Mouse (Mus musculus): Measurements from ENCODE around the gene Myo1b.

Gene Myo1b

DNA sequence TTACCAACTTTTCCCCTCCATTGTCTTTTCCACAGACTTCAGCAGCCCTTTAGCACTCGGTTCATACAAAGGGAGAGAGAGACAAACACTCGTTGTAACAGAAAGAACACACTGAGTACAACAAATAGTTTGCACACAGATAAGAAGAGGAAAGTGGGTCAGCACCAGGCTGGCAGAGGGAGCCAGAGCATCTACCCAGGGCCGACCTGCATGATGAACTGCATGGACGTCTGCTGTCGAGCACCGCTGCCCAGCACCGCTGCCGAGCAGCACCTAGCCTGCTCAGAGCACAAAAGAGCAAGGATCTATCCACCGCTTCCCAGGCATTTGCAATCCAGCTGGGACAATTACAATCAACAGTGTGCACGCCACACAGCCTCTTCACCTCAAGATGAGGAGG lies 19.9 kb downstream of the Myo1b start:
- in situ Hi-C loops (cut with MboI, MseI) = no loop called here

DNA sequence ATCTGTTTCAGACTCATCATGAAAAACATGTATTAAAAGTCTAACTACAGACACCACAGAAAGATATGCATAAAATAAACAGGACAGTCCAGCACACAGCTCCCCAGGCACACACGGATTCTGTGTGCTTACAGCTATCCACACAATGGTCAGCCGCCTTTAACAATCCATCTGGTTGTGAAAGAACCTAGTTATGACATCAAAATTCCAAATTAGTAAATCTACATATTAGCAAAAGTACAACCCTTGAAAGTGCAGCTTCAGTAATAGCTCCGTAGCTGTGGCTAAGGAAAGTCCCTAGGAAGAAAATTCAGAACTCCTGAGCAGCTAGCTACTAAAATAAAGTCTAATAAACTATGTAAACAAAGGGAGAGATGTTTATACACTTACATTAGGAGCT lies 21.1 kb downstream of the Myo1b start:
- in situ Hi-C loops (cut with MboI, MseI) = no loop called here

DNA sequence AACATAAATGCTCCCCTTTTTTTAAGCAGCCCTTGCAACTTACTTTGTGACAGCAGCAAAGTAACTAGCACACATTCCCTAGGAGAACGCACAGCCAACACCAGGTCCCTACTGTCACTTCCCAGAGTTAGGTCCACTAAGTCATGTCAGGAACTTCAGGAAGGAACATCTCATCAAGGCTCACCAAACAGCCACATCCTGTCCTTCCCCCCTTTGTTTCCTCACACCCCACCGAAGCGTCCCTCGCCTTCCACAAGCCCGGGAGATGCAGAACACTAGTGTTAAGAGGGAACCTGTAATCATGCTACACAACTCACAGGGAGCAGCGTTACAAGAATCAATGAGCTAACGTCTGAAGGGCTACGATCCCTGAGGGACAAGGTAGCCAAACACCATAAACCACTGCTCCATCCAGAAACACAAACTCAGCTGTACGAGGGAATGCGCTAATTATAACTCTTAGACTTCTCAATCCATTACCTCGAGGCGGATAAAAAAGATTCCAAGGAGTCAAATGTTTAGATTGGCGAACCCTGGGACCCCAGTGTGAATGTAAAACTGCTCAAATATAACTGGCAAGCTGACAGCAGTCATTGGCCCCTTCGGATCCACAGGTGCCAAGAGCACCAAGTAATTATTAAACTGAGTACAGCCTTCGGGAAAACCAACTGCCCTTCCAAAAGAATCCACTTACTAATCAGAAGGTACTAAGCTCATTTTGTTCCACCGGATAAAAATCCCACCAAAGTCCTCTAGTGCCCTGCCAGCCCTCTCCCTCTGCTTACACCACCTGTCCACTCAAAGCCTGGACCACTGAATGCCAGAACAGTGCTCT lies 22.1 kb downstream of the Myo1b start:
- in situ Hi-C loops (cut with MboI, MseI) = no loop called here

DNA sequence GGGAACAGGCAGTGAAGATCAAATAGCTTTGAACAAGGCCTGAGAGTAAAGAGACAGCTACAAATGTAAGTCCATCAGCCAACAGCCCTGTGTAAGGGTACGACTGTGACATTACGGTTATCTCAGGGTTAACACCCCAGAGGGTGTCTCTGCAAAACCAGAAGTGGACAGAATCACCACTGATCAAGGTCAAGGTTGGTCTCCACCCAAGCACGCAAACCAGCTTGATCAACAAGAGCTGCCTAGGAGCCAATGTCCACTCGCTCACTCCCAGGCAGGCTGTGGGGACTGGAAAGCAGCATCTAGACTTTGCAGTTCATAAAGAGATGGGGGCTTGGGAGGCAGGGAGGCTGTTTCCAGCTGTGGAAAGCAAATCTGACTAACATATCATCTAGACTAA lies 23.9 kb downstream of the Myo1b start:
- in situ Hi-C loops (cut with MboI, MseI) = no loop called here

DNA sequence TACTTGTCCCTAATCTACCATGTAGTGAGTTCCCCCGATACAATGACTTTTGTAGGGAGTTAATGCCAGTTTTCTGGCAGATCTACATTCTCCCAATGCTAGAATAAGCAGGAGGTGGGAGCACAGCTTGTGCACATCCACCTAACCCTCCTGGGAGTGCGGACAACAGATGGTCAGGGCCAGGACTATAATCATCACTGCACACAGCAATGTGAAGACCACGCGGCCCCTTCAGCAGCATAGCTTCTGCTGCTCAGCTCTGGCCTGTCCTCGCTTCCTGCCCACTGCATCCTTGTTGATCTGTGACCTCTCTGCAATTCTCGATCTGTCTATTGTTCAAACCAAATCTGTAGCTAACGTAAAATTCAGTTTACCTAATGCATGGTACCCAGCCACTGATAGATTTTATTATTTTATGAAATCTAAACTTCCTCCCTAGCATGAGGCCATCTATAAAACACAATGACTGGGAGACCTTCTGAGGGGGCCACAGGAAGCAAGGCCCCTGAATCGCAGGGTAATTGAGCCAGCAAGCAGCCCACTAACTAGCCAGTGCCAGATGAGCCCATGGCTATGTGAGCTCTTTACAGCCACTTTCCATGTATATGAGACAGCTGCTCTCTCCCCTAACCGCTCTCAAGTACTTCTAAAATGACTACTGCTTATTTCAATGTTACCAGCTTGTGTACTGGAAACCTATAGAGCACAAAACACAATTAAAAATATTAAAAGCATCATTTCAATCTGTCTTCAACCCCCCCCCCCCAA lies 27.6 kb downstream of the Myo1b start:
- in situ Hi-C loops (cut with MboI, MseI) = no loop called here

DNA sequence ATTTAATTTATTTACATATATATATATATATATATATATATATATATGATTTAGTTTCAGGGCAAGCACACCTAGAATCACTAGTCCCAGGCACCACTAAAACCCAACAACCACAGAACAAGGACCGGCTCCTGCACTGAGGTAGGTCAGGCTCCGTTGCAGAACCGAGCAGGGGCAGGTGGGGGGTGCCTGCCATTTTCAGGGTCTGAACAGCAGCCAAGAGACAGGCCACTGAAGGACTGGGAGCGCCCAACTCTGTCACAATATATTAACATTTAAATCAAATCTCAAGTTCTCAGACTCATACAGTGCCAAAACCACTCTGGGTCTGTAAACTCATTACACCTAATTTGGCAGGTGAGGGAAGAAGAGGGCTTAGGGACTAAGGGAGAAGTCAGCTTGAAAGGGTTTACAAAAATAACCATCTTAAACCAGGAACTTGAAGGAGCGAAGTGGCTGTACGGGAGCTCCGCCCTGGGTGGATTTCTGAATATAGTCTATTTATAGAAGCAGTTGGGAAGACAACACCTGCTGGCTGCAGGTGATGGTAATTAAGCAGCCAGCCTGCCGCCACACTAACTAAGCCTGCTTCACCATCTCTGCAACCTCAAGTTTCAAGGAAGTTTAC lies 30.4 kb downstream of the Myo1b start:
- in situ Hi-C loops (cut with MboI, MseI) = no loop called here

DNA sequence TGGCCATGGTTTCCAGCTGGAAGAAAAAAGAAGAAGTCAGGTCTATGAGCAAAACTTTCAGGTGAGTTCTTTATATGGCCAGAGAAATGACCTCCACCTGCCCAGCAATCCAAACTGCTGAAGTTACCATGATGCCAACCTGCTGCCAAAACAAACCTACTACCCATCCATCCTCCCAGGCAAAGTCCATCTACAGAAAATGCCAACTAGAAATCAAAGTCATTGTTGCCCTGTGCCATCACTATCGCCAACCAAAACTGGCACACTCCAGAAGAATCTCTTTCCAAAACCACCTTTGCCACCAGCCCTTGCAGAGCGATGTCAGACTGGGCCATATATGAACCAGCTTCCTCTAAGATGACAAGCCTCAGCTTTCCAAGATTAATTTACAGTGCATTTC lies 32.7 kb downstream of the Myo1b start:
- in situ Hi-C loops (cut with MboI, MseI) = no loop called here

DNA sequence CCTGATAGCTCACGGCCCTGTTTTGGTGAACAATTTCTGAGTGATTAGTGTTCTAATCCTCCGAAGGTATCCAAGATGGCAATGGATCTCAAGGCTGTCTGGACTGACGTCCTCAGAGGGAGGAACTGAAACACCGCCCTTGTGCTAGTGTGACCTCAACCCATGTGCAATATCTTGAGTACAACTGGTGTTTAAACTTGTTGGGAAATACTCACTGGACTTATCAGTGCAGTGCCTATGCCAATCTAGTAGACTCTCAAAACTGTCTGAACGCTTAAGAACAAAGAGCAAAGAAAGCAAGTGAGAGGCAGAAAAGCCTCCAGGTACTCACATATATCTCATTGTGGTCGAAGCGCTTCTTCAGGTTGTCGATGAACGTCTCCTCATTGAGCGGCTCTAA lies 33.1 kb downstream of the Myo1b start:
- in situ Hi-C loops (cut with MboI, MseI) = no loop called here

DNA sequence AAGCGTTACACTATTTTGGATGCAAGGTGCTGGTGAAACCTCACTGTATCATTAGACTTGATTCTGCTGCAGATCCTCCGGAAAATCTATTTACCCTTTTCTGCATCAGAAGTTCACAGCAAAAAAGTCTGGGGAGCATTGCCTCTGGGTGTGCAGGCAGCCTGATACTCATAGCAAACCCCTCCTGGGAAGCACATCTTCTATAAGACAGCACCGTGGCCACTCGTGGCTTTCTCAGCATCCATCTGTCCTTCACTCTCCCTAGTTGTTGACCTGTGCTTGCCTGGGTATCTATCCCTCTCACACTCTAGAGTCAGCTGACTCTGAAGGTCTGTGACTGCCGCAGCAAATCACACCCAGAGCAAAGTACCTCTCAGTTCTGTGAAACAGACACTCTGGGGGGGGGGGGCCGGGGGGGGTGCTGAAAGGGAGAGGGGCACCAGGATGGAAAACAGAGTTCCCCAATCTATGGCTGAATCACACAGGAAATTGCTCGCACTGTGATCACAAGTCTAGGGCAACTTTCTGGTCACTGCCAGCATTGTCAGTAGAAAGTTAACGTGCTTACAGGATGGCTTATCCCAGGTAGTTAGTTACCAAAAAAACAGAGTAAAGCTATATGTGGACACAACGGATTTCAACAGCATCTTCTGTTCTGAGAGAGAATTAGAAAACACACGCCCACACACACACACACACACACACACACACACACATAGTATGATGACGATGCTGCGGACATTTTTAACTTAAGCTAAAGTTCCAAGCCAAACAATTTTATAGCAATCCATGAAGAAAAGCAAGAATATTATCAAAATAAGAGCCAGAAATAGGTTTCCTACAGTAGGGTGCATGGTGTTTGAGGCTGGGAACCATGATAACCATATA lies 35.7 kb downstream of the Myo1b start:
- in situ Hi-C loops (cut with MboI, MseI) = loop anchor here in 1 of 2 experiments (10.0 kb wide), 1 partner anchor 885 kb away; no protein-coding TSS in a partner anchor

DNA sequence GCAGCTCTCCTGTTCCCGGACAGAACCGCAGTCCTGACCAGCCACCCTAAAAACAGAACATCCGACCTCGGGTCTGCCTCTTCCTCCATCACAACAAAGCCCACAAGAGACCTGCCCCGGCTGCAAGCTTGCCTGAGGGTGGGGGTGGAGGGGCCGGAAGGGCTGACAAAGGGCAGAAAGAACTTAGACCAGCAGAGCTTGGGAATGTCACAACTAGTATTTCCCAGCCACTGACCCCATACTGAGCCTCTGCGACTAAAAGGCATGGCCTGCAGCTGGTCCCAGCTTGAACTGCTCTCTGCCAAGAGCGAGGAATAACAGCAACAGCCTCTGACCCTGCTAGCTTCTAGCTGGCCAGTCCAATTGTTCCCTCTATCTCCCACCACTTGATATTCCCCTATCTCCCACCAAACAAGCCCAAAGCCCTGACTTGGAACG lies 36.5 kb downstream of the Myo1b start:
- in situ Hi-C loops (cut with MboI, MseI) = loop anchor here in 1 of 2 experiments (10.0 kb wide), 1 partner anchor 885 kb away; no protein-coding TSS in a partner anchor

DNA sequence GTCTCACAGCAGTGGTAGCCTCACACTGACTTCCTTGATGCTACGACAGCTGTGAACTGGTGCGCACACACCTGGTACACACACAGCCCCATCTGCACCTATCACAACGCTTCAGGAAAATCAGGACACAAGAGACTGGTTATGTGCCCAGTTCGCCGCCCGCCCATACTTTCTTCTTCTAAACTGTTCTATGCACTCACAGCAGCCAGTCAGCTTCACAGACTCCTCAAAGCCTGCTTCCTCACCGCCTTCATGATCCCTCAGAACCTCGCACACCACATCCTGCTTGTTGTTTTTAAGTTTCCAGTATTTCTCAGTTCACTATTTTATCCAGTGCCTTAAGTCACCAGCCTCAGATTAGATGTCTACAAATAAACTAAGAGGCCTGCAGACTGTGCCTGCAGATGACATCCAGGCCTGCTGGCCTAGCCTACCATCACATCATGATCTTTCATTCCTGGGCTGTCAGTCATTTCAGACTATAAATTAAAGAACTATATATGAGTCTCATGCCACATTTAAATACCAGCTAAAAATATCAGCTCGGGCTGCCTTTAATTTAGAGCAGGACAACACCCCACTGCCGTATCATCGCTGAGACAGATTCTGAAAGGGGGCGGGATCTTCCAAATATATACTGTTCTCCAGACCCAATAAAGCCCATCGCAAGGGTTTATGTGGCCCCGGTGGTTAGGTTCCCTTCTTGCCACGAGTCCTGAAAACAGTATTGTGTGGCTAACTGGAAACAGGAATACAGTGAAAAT lies 40.2 kb downstream of the Myo1b start:
- in situ Hi-C loops (cut with MboI, MseI) = loop anchor here in 1 of 2 experiments (10.0 kb wide), 1 partner anchor 881 kb away; no protein-coding TSS in a partner anchor

DNA sequence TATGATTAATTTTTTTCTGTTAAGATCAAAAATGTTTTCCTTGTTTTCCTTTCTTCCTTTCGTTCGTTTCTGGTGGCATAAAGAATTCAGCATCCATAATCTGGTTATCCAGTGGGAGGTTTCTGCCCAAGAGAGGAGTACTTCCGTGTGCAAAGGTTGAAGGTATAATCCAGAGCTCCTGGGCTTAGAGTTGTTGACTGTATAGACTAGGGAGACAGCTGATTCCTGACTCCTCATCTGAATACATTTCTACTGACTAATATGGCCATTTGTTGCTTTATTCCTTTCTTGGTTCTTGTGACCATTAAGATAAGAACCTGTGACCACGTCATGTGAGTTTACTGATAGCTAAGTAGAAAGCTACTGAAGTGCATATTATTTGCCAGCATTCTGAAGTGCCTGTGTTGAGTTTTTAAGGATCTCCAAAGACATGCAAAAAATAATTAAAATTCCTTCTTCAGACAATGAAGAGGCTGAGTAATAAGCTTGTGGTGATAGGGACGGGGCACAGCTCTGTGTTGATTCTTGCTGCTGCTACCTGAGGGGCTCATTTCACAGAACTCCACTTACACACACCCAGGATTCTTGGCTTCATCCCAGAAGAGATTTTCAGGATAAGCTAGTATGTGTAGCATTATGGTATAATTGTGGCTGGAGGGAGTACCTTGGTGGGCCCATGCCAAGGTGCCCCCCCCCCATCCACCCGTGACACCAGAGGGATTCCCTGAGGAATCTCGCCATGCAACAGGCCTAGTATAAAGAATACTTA lies 43.2 kb downstream of the Myo1b start:
- in situ Hi-C loops (cut with MboI, MseI) = loop anchor here in 1 of 2 experiments (10.0 kb wide), 1 partner anchor 878 kb away; no protein-coding TSS in a partner anchor

DNA sequence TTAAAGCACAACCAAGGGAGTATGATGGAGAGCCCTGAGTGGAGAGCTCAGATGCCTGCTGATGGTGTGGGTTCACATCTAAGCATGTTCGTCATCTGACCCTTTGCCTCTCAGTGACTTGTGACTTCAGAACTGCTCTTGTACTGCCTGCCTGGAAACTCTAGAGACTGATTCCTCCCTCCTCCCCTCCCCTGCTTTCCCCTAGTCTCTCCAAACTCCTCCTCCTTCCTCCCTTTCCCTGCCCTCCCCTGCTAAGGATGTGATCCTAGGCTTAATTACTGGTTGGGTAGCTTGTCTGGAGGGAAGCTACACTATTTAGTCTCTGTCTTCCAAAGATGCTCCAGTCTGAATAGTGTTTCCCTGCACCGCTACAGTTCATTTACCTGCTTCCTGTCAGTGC lies 44.6 kb downstream of the Myo1b start:
- in situ Hi-C loops (cut with MboI, MseI) = loop anchor here in 1 of 2 experiments (10.0 kb wide), 1 partner anchor 876 kb away; no protein-coding TSS in a partner anchor

DNA sequence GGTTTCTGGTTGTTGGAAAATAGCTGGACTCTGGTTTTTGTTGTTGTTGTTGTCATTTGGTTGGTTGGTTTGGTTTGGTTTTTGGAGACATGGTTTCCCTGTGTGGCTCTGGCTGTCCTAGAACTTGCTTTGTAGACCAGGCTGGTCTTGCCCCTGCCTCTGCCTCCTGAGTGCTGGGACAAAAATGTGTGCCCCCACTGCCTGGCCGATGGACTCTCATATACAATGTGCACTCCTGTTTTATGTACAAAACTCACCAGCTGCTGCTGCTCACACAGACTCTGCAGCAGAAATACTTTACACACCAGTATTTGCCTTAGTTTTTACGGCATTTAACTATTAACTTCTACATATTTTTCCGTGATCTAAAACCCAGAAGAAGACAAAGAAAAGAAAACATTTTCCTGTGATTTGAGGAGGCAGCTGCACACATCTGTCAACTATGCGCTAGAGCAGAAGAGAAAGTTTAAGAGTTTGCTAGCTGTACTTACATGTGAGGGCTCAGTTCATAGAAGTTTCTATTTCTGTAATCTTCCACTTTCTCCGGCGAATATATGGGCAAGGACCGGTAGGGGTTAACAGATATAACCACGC lies 52.9 kb downstream of the Myo1b start:
- in situ Hi-C loops (cut with MboI, MseI) = no loop called here

DNA sequence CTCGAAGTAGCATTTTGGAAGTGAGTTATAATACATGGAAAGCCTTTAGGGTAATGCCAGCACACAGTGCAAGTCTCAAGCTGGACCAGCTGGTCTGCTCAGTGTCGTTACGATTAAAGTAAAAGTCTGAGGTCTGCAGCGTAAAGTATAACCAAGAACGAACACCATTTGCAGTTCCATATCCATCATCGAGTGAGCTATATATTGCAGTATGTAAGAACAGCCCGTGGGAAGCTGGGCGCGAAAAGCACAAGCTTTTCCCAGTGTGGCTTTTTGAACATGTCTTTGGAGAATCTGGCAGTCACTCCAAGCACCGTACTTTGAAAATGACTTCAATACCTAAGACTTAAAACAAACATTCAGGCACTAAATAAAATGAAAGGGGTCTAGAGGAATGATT lies 55.0 kb downstream of the Myo1b start:
- in situ Hi-C loops (cut with MboI, MseI) = no loop called here

DNA sequence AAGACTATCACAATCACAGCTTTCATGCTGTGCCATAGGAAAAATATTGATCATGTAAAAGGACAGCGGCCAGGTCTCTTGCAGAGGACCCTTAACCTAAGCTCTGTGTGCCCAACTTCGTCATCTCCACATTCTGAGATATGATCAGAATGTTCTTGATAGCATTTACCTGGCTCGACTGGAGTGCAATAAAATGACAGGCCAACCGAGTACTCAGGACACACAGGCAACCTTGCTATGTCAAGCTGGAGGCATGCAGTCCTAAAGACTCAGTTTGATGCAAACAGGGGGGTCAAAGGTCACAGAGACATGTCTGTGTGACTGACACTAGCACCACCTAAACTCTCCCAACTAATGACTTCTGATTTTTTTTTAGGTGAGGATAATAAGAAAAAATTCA lies 58.9 kb downstream of the Myo1b start:
- in situ Hi-C loops (cut with MboI, MseI) = no loop called here

DNA sequence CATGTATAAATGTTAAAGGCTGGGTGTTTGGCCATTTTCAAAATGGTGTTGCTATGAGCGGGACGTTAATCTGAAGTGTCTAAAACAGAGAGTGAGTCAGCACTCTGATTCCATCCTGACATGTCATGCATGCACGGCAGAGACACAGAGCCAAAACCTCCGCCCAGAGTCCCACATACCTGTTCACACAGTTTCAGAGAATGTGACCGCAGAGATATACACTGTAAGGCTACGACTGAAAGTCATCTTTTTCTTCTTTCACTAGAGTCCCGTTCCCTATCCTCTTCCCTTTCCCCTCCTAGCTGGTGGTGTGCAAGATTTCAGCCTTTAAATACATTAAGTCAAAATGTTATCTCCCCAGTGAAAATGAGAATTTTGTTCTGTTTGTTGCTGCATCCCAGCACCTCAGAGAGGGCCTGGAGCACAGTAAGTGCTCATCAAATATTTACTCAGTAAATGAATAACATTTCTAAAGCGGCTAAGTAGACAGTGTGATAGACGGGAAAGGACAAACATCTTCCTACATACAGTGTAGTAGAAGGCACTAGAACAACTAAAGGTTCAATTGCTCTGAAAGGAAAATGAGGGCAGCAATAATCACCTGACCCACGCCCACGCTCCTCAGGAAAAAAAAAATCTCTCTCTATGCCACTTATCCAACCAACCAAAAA lies 59.5 kb downstream of the Myo1b start:
- in situ Hi-C loops (cut with MboI, MseI) = no loop called here

DNA sequence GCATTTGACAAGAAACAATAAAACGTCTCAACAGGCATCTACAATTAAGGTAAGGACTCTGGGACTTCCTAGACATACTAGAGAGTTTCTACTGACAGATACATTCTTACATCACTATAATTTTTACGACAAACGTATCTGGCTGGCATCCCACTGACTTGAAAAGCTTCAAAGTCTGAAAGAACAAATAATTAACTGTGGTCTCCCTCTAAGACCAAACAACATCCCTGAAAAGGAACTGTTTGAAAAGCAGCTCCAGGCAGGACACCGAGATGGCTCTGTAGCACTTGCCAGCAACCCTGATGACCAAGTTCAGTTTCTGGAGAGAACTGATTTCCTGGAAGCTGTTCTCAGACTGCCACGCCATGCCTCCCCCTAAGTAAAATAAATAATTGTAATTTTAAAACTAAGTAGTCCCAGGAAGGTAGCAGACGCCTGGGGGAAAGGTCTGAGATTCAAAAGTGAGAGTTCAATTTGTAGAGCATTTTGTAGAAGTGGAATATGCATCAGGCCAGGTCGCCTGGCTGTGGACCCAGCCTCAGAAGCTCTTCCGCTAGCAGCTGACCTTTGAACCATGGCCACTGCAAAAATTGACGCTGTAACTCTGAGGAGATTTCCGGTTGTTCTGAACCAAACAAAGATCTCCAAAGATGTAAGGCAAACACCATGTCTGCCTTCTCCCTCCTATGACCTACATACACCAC lies 60.2 kb downstream of the Myo1b start:
- in situ Hi-C loops (cut with MboI, MseI) = no loop called here

Measured in T-helper 17 cell (primary cell).